Mouse (Mus musculus) thymus, adult 2 months (tissue): ENCODE results near the gene Nos1ap.

Experiments used
- CTCF ChIP-seq: fragments of 200-500 bp; IDR thresholded peaks from 2 replicates; pipeline ENCODE4 v1.5.1; 2012; ENCODE audit warnings: mild to moderate bottlenecking, control low read depth, low read length, moderate library complexity, borderline replicate concordance; ENCODE audit not compliant: control insufficient read depth, poor library complexity, insufficient read depth; ENCODE audit errors: extremely low read depth
- POLR2A ChIP-seq: fragments of 200-500 bp; IDR thresholded peaks from 2 replicates; pipeline ENCODE4 v1.6.1; 2012; ENCODE audit warnings: mild to moderate bottlenecking, low read length, control low read depth, moderate library complexity; ENCODE audit not compliant: control insufficient read depth, poor library complexity, insufficient read depth; ENCODE audit errors: extremely low read depth

DNA sequence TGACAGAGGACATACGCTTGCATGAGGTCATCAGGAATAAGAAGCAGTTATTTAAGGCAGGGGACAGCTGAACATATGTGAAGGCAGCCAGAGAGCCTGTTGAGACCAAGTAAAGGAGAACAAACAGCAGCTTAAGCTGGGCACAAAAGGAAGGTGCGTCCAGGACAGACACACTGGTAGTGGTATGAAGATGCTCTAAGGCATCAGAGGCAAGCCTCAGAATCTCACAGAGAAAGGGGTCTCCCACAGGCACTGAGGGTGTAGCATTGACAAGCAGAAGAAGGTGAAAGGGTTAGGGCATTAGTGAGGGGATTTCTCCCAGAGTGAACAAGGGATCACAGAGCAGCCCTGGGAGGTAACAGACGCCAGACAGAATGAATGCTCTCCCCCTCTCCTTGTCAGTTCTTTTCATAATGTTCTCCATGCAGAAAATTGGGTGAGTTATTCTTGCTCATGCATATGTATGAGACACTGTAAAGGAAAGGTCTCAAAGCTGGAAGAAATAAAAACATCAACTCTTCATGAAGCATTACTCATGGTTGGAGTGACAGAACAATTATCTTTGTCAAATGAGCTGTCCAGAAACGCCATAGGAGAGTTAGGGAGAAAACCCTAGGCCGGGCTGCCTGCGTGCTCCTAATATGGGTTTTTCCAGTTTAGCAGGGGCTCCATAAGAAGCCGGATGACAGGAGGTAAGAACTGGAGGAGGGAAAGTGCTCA lies 222.5 kb downstream of the Nos1ap start:
- TF ChIP-seq CTCF (no peak), POLR2A (no peak)
